Mouse (Mus musculus) layer of hippocampus, adult 8-10 months (tissue): ENCODE measurements around the gene Klc4. TPM values are rescaled to one million over a fixed set of nuclear protein-coding genes. Genes with fewer than 3 reads are reported as not detected.

Source experiments
- DNase-seq, 2 experiments: peaks; one replicate each; pipeline ENCODE4 v3.0.0; 2022; ENCODE audit warnings: low spot score in 2 of 2
- total RNA-seq, 4 experiments: library from RNA; stranded (reverse); gene quantifications; 2 replicates each; pipeline ENCODE4 v1.2.4; 2022

The Klc4 gene
- 10 to 100 TPM; 18.9 to 21.8 (median 21.1) TPM for total RNA-seq

DNA sequence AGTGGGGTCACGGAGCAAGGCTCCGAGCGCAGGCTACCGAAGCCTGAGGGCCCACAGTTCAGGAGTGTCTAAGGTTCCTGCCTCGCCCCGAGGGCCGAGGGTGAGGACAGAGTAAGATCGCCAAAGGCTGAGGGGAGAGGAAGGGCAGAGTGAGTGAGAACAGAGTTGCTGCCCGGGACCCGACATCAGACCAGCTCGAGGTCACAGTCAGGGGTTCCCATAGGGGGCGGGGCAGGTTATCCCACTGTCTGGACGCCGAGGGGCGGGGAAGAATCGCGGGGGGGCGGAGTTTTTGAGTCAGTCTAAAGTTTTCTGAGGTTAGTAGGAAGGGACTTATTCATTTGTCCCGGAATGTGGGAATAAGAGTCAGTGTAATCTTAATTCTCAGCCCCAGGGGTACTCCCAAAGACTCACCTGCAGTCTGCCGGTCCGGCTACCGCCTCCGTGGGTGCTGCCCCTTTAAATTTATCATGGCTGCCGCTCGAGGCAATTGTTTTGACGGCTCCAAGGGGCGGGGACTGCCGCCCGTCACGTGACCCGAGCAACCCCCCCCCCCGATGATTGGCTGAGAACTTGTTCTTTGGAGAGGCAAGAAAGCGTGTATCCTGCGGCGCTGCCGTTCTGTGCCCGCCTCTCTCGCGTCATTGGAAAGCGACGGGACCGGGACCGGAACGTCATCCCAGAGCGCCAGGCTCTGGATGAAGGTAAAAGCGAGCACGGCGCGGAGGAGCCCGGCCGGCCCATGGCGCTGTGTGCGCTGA, at the start of gene Klc4, which contains the start of gene Mrpl2:
Klc4 (minus strand) TSS at position 462 of the 761 bp plus-strand sequence.
Mrpl2 (plus strand) TSS at position 669 of the 761 bp plus-strand sequence.
- peak; percentile 98 to 99 for DNase-seq

- DNase-seq: no peak
These were observed 48.8 kb upstream of the Klc4 start for GRCm38 (mm10) chr17:46694517-46695063.

DNA sequence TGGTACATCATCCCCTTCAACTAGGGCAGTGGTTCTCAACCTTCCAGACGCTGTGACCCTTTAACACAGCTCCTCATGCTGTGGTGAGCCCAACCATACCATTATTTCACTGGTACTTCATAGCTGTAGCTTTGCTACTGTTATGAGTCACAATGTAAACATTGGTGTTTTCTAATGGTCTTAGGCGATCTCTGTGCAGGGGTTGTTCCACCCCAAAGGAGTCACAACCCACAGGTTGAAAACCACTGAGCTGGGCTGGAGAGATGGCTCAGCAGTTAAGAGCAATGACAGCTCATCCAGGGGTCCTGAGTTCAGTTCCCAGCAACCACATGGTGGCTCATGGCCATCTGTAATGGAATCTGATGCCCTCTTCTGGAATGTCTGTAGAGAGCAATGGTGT, 45.6 kb upstream of the Klc4 start:
- DNase-seq: no peak

GRCm38 (mm10) chr17:46690665-46691064, 44.8 kb upstream of the Klc4 start:
- no peak for DNase-seq

DNA sequence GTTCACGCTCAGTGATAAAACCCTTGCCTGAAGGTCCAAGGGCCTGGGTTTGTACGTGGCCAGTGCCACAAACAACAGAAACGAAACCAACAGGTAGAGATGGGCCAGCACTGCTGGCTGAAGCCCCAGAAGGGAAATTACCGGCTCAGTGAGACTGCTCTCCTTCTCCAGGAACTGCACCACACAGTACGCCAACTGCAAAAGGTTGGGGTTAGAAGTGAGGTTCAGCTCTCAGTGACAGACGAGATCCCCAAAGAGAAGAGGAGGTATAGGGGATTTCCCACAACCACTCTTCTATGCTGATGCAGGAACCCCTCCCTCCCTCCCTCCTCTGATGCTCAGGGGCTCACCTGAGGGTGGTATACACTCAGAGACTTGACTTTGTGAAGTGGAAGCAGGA, 40.1 kb upstream of the Klc4 start:
- no peak for DNase-seq

DNA sequence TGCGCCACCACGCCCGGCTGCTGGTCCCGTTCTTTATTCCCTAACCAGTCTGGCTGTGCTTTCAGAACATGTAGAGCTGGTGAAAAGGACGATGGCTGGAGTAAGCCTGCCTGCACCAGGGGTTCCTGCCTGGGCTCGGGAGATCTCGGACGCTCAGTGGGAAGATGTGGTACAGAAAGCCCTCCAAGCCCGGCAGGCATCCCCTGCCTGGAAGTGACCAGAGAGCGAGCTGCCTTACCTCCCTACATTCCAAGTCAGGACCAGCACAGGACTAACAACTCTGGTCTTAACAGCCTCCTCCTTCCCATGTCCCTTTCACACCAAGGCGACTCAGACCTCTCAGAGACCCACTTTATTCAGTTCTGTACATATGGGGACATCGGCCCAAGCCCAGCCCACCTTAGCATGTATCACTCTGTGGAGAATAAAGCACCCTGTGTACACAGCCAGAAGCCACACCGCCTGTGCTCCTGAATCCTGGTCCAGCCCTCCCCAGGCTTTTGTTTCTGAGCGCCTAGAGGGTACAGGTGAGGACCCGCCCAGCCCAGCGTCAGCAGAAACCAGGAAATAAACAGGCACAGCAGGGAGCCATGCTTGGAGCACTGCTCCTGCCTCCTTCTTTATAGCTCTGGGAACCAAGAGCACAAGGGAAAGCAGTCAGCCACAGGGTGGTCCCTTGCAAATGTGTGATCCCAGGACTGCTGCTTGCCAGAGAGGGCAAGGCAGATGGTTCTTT, 37.0 kb upstream of the Klc4 start:
- no peak for DNase-seq

GRCm38 (mm10) chr17:46681466-46682118, 35.8 kb upstream of the Klc4 start:
- DNase-seq: no peak

GRCm38 (mm10) chr17:46680760-46681373, 35.0 kb upstream of the Klc4 start, which contains the start of gene Klhdc3:
TSS of gene Klhdc3 (minus strand) at chr17:46680914.
- peak; percentile 96 for DNase-seq

GRCm38 (mm10) chr17:46679843-46680759, 34.3 kb upstream of the Klc4 start:
- peak in 1 of 2 experiments; percentile 42 for DNase-seq

DNA sequence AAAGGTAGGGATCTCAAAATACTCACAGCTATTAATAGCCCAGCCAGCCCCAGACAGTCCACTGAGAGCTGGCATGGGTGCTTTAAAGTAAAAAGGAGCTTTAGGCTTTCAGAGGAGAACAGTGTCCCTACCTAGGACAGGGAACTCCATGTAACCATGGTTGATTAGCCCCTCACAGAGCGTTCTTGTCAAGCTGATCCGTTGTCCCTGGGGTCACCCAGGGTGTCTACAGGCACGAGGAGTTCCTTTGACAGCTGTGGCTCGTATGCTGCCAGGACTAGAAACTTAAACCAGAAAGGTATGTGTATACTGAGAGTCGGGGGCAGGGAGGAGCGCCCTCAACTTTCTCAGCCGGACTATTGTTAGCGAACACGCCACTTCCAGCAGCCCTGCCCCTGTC, 33.1 kb upstream of the Klc4 start:
- no peak for DNase-seq

DNA sequence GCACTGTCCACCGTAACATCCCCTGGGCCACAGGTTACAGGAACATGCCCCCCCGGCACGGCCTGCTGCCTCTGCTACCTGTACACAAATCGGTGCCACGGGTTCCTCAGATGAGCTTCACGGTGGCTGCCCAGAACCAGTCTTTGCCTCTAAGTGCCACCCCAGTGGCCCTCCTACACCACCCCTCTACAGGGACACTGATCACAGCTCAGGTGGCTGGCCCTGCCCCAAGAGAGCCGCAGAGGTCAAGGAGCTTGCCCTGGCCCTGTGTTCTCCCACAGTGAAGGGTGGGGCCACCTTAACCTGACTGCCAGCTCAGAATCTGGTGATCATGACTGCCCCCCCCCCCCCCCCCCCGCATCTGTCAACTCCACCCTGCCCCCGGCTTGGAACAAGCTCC, 32.6 kb upstream of the Klc4 start, which contains the start of gene Mea1:
Mea1 (plus strand) TSS at position 378 of the 400 bp plus-strand sequence.
- no peak for DNase-seq

DNA sequence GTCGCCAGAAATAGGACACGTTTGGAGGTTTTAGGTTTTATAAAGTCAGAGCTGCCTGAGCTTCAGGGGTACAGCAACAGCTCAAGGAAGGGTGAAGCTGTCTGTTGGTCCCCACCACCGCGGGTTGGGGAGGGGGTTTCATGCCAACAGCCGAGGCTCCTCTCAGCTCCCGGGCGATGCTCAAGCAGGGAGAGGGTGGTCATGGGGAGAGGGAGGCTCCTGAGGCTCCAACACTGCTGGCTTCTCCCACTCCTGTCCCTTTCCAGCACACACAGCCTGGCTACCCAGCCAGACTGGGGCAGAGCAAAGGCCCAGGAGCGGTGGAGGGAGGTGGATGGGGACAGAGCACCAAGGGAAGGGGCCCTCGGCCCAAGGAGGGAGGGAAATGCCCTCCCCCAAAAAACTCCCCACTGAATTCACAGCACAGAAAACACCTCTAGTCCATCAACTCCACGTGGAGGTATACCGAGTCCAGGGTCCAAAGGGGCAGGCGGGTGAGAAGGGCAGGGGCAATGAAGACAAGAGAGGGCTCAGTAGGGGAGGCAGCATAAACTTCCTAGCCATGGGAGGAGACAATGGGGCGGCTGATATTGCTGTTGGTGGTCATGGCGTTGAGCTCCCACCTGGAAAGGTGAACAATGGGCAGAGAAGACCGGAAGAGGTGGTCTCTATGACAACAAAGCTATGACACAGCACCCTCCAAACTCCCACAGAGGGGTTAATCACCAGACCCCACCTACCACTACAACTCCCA, 28.9 kb upstream of the Klc4 start:
- DNase-seq: no peak

GRCm38 (mm10) chr17:46673850-46674529, 28.2 kb upstream of the Klc4 start, which contains the start of gene Rrp36:
TSS of gene Rrp36 (minus strand) at chr17:46674352.
- peak; percentile 83 to 89 for DNase-seq

DNA sequence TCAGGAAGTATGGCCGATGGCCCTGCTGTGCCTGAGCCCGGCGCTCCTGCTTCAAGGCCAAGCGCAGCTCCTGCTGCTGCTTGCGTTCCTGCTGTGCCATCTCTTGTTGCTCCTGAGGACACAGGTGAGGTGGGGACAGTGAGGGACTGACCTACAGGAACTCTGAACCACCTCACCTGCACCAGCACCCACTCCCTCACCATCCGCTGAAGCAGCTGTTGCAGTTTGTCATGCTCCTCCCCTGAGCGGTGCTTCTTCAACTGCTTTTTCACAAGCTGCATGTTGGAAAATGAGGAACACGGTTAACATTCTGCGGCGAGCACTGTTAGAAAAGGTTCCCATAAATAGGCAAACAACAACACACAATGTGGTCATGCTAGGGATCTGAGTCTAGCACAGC, 24.1 kb upstream of the Klc4 start:
- no peak for DNase-seq

- no peak for DNase-seq
These were observed 21.9 kb upstream of the Klc4 start for GRCm38 (mm10) chr17:46667712-46668111.

DNA sequence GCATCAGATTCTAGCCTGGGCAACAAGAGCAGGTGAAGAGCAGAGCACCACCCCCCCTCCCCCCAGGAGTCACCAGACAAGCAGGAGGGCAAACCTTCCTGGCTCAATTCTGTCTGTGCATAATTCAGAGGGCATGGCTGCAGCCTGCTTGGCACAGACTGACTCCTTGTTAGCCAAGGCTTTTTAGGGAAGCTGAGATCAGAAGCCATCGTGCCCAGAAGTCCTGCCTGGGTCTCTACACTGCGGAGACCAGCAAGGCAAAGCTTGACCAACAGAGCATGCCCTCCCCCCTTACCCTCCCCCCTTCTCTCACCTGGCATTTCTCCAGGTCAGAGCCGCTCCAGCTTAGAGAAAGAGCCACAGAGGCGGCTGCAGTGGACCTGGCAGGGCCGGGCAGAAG, 16.9 kb upstream of the Klc4 start:
- no peak for DNase-seq

- no peak for DNase-seq
These were observed 16.2 kb upstream of the Klc4 start for GRCm38 (mm10) chr17:46661981-46662380.

DNA sequence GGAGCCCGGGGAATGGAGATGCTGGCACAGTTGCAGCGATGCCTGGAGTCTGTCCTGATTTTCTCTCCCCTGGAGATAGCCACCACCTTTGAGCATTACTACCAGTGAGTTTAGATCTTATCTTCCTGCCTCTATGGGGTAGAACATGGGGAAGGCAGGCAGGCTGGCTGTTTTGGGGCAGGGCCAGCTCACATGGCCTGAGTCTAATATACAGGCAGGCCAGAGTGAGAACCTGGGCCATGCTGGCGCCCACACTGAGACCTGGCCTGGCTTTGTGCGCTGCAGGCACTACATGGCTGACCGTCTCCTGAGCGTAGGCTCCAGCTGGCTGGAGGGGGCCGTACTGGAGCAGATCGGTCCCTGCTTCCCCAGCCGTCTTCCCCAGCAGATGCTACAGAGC, 15.5 kb upstream of the Klc4 start:
- no peak for DNase-seq

DNA sequence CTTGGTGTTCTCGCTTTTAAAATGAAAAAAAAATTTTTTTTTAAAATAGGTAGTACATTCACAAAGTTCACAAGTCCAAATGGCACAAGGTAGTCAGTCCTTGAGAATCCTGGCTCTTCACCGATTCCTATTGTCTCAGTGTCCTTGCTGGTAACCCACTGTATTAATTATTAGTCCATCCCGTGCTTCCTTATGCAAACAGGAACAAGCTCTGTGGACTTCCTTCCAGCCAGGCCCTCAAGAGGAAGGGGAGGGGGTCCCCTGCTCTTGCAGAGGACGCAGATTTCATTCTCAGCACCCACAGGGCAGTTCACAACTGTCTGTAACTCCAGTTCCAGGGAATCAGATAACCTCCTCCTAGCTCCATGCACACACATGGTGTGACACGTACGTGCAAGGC, 10.2 kb upstream of the Klc4 start:
- DNase-seq: no peak
